Mouse (Mus musculus): ENCODE data around the gene Gm6899.

Gm6899 gene

GRCm38 (mm10) chr11:26593061-26594059 is at the start of gene Gm6899, which contains the start of gene Vrk2:
Gene Gm6899, plus strand, starts transcription at chr11:26593241.
Gene Vrk2, minus strand, starts transcription at chr11:26593999.
- DNase-seq = peak; percentile 80 to 94

GRCm38 (mm10) chr11:26551551-26551950 is 41.5 kb upstream of the Gm6899 start:
- no peak for DNase-seq

DNA sequence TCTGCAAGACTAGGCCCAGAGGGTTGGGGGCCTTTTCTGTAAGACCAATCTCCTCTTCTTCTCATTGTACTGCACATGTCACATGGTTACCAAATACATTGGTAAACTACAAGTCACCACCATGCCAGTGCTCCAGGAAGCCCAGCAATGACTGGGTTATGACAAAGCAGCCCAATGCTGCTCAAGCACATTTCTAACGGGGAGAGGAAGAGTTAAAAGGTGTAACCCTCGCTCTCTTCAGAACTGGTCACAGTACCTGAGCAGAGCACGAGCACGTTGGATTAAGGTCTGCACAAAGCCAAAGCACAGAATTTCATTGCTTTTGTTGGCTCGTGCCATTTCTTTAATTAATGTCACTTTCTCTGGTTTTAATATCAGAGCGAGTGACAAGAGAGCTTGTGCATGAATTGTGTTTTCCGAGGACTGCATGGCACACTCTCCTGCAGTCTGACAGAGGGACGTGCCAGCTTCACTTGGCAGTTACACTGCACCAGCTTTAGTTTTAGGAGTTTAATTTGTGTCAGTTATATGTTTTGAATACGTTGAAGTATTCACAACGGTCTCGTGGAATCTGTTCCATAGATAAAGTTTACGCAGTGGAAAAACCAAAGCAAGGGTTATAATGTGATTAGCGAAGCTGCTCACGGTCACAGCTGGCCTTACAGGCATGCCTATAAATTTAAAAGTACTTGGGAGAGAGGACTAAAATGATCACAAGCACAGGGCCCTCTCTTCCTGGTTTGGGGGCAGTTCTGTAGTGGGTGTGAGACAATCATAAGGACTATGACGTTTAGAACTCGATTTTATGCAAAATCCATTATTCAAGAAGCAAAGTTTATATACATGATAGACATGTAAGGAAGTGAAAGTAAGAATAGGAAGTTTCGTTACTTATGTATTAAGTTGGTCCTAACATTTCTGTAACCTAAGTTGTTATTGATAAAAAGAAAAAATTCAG is 7.4 kb upstream of the Gm6899 start:
- no peak for DNase-seq

DNA sequence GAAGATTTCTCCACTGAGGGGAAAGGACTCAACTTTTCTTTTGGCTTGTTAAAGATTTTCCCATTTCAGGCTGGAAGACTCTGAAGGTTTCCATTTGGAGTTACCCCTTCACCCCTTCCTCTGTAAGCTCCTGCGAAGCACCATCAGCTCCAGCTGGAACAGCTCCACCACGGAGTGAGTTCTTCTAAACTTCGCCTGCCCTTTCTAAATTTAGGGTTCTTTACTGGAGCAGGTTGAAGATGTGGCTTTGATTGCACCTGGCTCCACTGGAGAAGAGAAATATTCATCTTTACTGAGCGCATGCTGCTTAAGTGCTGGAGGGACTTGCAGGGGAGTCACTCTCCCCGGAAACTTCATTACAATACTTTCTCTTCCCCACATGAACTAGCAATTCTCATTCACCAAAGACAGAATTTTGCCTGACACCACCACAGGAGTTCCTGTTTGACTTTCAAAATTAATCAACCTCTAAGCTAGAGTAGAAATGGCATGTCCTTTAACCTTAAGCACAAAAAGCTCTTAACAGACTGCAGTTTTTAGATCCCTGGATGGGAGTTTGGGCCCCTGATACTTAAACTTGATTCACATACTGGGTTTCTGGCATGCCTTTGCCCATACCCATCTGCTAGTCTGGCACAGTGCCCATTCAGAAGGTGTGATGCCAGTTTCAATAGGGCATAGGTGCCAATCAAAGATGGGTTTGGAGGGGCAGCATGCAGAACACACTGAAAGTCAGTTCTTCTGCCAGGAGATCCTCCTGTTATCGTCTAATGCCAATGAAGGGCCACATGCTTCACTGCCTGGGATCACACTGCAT is 6.5 kb upstream of the Gm6899 start:
- no peak for DNase-seq

- DNase-seq = no peak
These were observed 5.9 kb upstream of the Gm6899 start for GRCm38 (mm10) chr11:26587184-26587524.

DNA sequence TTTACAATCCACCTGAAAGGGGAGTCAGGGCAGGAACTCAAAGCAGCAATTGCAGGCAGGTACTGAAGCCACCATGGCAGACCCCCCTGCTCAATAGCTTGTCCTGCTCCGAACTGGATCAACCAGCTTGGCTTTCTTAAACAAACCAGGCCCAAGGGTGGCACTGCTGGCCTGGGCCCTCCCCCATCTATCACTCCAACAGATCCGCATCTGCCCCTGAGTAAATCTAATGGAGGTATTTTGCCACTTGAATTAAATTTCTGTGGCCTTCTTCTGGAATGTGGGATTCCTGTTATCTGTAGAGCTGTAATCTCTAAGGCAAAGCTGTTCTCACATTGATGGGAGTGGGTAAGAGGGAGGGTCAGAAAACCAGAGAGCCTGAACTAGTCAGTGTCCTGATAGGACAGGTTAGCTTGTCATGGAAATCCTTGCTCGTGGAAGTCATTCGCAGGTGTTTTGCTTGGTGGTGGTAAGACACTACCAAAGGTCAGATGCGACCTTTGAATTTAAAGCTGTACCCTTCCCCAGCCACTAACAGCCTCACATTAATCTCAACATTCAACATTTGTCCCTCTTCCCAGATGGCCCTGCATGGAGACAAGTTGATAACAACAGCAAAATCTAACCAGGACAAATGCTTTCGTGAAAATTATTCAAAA is 517 bp upstream of the Gm6899 start:
- DNase-seq = no peak

DNA sequence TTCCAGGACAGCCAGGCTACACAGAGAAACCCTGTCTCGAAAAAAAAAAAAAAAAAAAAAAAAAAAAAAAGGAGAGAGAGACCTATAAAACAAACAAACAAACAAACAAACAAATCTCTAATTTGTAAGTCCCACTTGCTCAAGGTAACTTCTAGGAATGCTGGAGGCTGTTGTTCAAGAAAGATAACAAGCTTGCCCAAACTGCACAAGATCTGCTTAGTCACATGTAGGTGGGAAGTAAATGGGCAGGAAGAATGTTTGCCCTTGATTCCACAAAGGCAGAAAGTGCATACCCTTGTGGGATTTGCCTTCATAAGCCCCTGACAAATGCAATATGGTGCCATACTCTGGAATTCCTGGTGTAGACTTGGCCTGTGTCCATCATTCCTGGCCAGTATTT is 1.4 kb downstream of the Gm6899 start:
- no peak for DNase-seq

GRCm38 (mm10) chr11:26596186-26596585 is 3.1 kb downstream of the Gm6899 start:
- DNase-seq = no peak

DNA sequence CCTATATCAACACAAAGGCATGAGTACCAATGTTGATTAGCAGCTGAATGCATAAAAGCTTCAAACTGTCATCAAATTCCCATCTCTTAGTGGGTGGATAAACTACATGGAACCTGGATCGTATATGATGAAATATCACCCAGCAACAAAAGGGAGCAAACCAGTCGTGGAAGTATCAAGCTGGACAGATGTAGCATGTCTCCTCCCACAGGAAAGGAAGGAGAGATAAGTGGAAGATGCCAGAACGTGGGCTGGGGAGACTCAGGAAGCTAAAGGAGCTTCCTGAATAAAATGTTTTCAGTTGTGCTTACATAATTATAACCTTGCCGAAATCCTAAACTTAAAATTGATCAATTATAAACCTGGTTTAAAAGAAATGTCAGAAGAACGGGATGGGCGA is 4.1 kb downstream of the Gm6899 start:
- no peak for DNase-seq

DNA sequence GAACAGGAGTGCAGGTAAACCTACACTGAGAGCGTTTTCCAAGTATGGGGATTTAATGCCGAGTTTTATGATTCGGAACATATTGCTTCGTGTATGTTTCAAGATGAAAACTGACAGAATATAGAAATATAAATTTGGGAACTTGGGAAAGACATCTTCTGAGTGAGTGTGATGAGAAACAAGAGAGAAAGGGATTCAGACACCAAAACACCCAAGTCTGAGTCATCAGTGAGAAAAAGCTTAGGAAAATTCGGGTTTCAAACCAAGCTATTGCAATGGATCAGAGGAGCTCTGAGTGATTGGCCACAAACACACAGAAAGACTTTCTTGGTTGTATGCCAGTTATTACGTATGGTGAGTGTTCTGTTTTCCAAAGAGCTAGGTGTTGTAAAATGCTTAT is 4.7 kb downstream of the Gm6899 start:
- no peak for DNase-seq

- no peak for DNase-seq
These were observed 5.8 kb downstream of the Gm6899 start for GRCm38 (mm10) chr11:26598876-26599275.

GRCm38 (mm10) chr11:26600692-26601091 is 7.7 kb downstream of the Gm6899 start:
- no peak for DNase-seq

DNA sequence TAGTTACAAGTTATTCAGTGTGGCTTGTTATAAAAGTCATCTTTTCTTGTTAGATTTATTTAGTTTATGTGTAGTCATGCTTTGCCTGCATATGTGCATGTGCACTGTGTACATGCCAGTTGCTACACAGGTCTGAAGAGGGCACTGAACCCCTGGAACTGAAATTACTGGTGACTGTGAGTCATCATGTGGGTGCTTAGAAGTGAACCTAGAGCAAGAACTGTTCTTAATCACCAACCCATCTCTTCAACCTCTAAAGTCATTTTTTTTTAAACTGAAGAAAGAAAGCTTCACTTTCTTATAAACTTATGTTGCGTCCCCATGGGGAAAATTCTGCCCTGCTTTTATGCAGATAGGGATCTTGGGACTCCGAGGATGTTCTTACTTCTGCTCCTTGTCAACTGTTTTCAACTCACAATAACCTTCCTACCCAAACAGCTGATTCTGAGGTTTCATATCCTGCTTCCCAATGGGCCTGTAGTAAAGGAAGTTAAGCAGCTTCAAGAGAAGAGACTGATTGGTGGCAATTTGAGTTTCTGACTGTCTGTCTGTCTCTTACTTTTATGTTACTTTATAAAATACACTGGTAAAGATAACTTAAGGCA is 8.6 kb downstream of the Gm6899 start:
- no peak for DNase-seq

DNA sequence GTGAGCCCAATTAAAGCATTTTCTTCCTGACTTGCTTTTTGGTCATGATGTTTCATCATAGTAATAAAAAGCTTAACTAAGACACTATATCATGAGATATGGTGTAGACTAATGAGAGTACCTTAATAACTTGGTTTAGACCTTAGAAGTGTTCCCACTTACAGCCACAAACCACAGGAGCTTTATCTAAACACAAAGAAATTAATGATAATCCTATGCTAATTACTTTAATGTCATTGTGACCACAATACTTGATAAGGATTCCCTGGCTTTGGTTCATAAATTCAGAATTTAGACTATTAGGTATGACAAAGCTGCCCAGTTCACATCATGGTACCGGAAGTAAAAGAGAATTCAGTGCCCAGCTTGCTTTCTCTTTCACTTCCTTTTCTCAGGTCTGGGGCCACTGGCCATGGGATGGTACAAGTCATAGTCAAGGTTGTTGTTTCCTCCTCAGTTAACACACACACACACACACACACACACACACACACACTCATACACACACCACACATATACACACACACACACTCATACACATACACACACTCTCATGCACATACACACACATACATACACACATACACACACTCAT is 11.1 kb downstream of the Gm6899 start:
- DNase-seq = no peak

DNA sequence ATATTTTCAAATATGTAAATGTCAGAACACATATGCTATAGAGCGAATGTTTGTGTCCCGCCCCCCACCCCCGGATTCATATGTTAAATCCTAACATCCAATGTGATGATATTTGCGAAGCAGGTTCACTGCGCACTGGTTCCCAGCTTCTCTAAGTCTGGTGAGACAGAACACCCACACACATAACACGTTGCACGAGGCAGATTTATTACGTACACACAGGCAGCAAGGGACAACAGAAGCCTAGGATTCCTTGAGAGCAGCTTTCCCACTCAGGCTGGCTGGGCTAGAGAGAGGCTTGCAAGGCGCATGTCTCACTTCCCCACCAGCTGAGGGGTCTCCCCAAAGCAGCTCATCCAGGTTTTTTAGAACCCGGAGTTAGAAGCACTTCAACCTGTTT is 15.8 kb downstream of the Gm6899 start:
- DNase-seq = no peak

GRCm38 (mm10) chr11:26618475-26619223 is 25.6 kb downstream of the Gm6899 start:
- no peak for DNase-seq

- DNase-seq = no peak
These were observed 29.7 kb downstream of the Gm6899 start for GRCm38 (mm10) chr11:26622727-26623126.

- no peak for DNase-seq
These were observed 43.2 kb downstream of the Gm6899 start for GRCm38 (mm10) chr11:26636239-26636638.

- no peak for DNase-seq
These were observed 47.3 kb downstream of the Gm6899 start for GRCm38 (mm10) chr11:26640314-26640785.

DNA sequence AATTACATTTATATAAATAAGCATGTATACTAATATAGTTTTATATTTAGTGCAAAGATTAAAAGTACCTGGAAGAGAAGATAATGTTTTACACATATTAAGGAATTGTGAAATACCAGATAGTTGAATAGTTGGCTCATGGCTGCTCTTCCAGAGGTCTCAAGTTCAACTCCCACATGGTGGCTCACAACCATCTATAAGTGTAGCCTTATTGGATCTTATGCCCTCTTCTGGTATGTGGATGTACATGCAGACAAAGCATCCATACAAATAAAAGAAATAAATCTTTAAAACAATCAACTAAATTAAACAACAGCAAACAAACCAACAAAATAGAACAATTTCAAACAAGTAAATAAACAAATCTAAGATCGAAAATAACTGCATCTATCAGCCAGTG is 49.1 kb downstream of the Gm6899 start:
- no peak for DNase-seq

All from kidney, postnatal 25 days (tissue).